Mouse (Mus musculus) layer of hippocampus, postnatal 36 days (tissue): ENCODE data around the gene Gm17409. TPM values are rescaled to one million over a fixed set of nuclear protein-coding genes. Genes with fewer than 3 reads are reported as not detected.

Source experiments
- total RNA-seq, 2 experiments: library from RNA; stranded (reverse); gene quantifications; 2 replicates each; pipeline ENCODE4 v1.2.3; 2021

Gm17409 gene
- total RNA-seq, 2 experiments from 2014 or later = not detected

Other genes with a start within 250 kb of the Gm17409 start
- 10 to 100 TPM; 12.9 to 13.8 TPM for gene Acvr1c, start 112.2 kb upstream of the Gm17409 start, total RNA-seq
- gene Acvr1, start 97.0 kb downstream of the Gm17409 start, total RNA-seq = 10 to 100 TPM; 46.4 to 50.5 TPM
- gene Upp2, start 97.2 kb downstream of the Gm17409 start, total RNA-seq = 10 to 100 TPM; 32.0 to 35.9 TPM